Mouse (Mus musculus) liver, postnatal 0 days (tissue): ENCODE results near the gene Ddx47.

Source experiments
- CTCF ChIP-seq: sonication (generic); IDR thresholded peaks from 2 replicates; pipeline ENCODE4 v1.5.1; 2016; ENCODE audit warnings: antibody characterized with exemption, low read depth
- EP300 ChIP-seq: IDR thresholded peaks from 2 replicates; pipeline ENCODE4 v1.6.1; 2016; ENCODE audit warnings: antibody characterized with exemption, low read depth, mild to moderate bottlenecking

DNA sequence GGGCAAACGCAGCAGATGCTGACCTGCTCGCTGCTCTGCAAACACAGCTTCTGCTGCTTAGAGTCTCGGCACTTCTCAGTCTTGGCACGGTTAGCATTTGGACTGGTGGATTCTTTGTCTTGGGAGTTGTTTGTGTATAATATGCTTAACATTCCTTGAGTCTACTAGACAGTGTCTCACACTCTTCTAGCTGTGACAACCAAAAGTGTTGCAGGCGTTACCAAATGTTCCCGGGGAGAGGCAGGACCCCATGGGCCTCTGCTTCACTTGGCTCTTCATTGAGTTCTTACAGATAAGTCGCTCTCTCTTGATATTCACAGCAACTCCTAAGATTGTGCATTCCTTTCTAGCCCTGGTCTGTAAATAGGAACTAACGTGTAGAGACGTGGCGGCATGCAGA is 8.2 kb downstream of the Ddx47 start:
- TF ChIP-seq CTCF (no peak), EP300 (no peak)
